Mouse (Mus musculus) bone marrow, adult 2 months (tissue): ENCODE measurements around the gene Mob3a.
A peak's percentile ranks its signal among the peaks of the same experiment; 100 is the strongest.

Experiments used
- CTCF ChIP-seq: fragments of 200-500 bp; IDR thresholded peaks from 2 replicates; pipeline ENCODE4 v1.5.1; 2011; ENCODE audit warnings: low read length, control low read depth; ENCODE audit not compliant: control insufficient read depth, insufficient read depth
- POLR2A ChIP-seq: fragments of 200-500 bp; IDR thresholded peaks from 2 replicates; pipeline ENCODE4 v1.6.1; 2011; ENCODE audit warnings: low read depth, mild to moderate bottlenecking, control low read depth, low read length, borderline replicate concordance; ENCODE audit not compliant: control insufficient read depth

GRCm38 (mm10) chr10:80742180-80742978, 40.6 kb upstream of the Mob3a start, which contains the start of gene Ap3d1:
- TF ChIP-seq CTCF (no peak), POLR2A (peak; percentile 53; the same call in 1 of the 2 replicates)
